Mouse (Mus musculus) MEL (cell line): ENCODE data around the gene Aqp6. TPM values are rescaled to one million over a fixed set of nuclear protein-coding genes. Genes with fewer than 3 reads are reported as not detected.

Experiments
- DNase-seq: peaks from one replicate; pipeline ENCODE4 v3.0.0; 2011; ENCODE audit warnings: low read depth, low spot score
- H3K27ac ChIP-seq: 2 replicates; pipeline ENCODE4 v1.5.1; 2012; ENCODE audit warnings: low read depth, mild to moderate bottlenecking, control low read depth, low read length, moderate library complexity; ENCODE audit not compliant: control insufficient read depth
- H3K27me3 ChIP-seq, 2 experiments: fragments of 150-350 bp in 1 of 2; sonication (generic) in 1 of 2; 2 replicates each; pipeline ENCODE4 v1.6.1; 2012; ENCODE audit warnings: low read length in 2 of 2, mild to moderate bottlenecking in 2 of 2, improper control_type of control experiment in 1 of 2, moderate library complexity in 1 of 2; ENCODE audit not compliant: insufficient read depth in 2 of 2, control insufficient read depth in 1 of 2
- H3K36me3 ChIP-seq, 2 experiments: 2 replicates each; pipeline ENCODE4 v1.6.1; 2012 to 2014; ENCODE audit warnings: low read length in 2 of 2, improper control_type of control experiment in 1 of 2, inconsistent platforms in 1 of 2, mild to moderate bottlenecking in 1 of 2; ENCODE audit not compliant: insufficient read depth in 2 of 2, control insufficient read depth in 1 of 2
- H3K4me1 ChIP-seq, 2 experiments: fragments of 150-350 bp in 1 of 2; sonication (generic) in 1 of 2; 2 replicates each; pipeline ENCODE4 v1.6.1; 2012; ENCODE audit warnings: low read length in 2 of 2, improper control_type of control experiment in 1 of 2, mild to moderate bottlenecking in 1 of 2; ENCODE audit not compliant: insufficient read depth in 2 of 2, control insufficient read depth in 1 of 2
- H3K4me3 ChIP-seq, 2 experiments: fragments of 150-350 bp in 1 of 2; sonication (generic) in 1 of 2; 2 replicates each; pipeline ENCODE4 v1.5.1; 2012; ENCODE audit warnings: low read depth in 2 of 2, low read length in 2 of 2, mild to moderate bottlenecking in 2 of 2, moderate library complexity in 2 of 2, control low read depth in 1 of 2, improper control_type of control experiment in 1 of 2; ENCODE audit not compliant: control insufficient read depth in 1 of 2, insufficient read depth in 1 of 2
- H3K79me2 ChIP-seq: 2 replicates; pipeline ENCODE4 v1.6.1; 2012; ENCODE audit warnings: mild to moderate bottlenecking, low read length, moderate library complexity; ENCODE audit not compliant: control insufficient read depth, poor library complexity, insufficient read depth
- H3K9ac ChIP-seq: 2 replicates; pipeline ENCODE4 v1.6.1; 2012; ENCODE audit warnings: low read depth, mild to moderate bottlenecking, control low read depth, low read length, moderate library complexity; ENCODE audit not compliant: control insufficient read depth, poor library complexity, severe bottlenecking
- H3K9me3 ChIP-seq: fragments of 150-350 bp; sonication (generic); replicated peaks from 2 replicates; pipeline ENCODE4 v1.6.1; 2012; ENCODE audit warnings: mild to moderate bottlenecking, low read length, improper control_type of control experiment, moderate library complexity; ENCODE audit not compliant: insufficient read depth
- CHD1 ChIP-seq: IDR thresholded peaks from 2 replicates; pipeline ENCODE4 v1.6.1; 2012; ENCODE audit warnings: low read depth, mild to moderate bottlenecking, inconsistent platforms, low read length, improper control_type of control experiment
- CHD2 ChIP-seq: IDR thresholded peaks from 2 replicates; pipeline ENCODE4 v1.6.1; 2011; ENCODE audit warnings: low read length, improper control_type of control experiment
- E2F4 ChIP-seq: IDR thresholded peaks from 2 replicates; pipeline ENCODE4 v1.6.1; 2011; ENCODE audit warnings: low read depth, low read length, improper control_type of control experiment, borderline replicate concordance
- EP300 ChIP-seq, 2 experiments: IDR thresholded peaks; 2 replicates each; pipeline ENCODE4 v1.6.1; 2011; ENCODE audit warnings: improper control_type of control experiment in 2 of 2, low read length in 2 of 2, low read depth in 1 of 2, mild to moderate bottlenecking in 1 of 2
- ETS1 ChIP-seq: IDR thresholded peaks from 2 replicates; pipeline ENCODE4 v1.6.1; 2012; ENCODE audit warnings: low read depth, mild to moderate bottlenecking, inconsistent platforms, low read length, improper control_type of control experiment, moderate library complexity
- GATA1 ChIP-seq: IDR thresholded peaks from 2 replicates; pipeline ENCODE4 v1.6.1; 2011; ENCODE audit warnings: low read depth, low read length, improper control_type of control experiment
- MAX ChIP-seq: IDR thresholded peaks from 2 replicates; pipeline ENCODE4 v1.6.1; 2011; ENCODE audit warnings: low read length, improper control_type of control experiment
- MAZ ChIP-seq: IDR thresholded peaks from 2 replicates; pipeline ENCODE4 v1.6.1; 2012; ENCODE audit warnings: low read depth, mild to moderate bottlenecking, inconsistent platforms, low read length, improper control_type of control experiment
- NELFE ChIP-seq: IDR thresholded peaks from 2 replicates; pipeline ENCODE4 v1.6.1; 2011; ENCODE audit warnings: low read depth, low read length, improper control_type of control experiment
- POLR2AphosphoS2 ChIP-seq: IDR thresholded peaks from 2 replicates; pipeline ENCODE4 v1.6.1; 2011; ENCODE audit warnings: low read length, improper control_type of control experiment
- POLR2AphosphoS5 ChIP-seq: IDR thresholded peaks from 2 replicates; pipeline ENCODE4 v1.6.1; 2012; ENCODE audit warnings: low read depth, borderline replicate concordance, mild to moderate bottlenecking, inconsistent platforms, low read length, moderate library complexity, mixed read lengths
- RAD21 ChIP-seq: IDR thresholded peaks from 2 replicates; pipeline ENCODE4 v1.6.1; 2011; ENCODE audit warnings: mild to moderate bottlenecking, low read depth, low read length, improper control_type of control experiment
- RCOR1 ChIP-seq: IDR thresholded peaks from 2 replicates; pipeline ENCODE4 v1.6.1; 2012; ENCODE audit warnings: low read depth, mild to moderate bottlenecking, inconsistent platforms, low read length, improper control_type of control experiment
- SMC3 ChIP-seq: IDR thresholded peaks from 2 replicates; pipeline ENCODE4 v1.6.1; 2011; ENCODE audit warnings: low read depth, low read length, improper control_type of control experiment
- USF2 ChIP-seq, 2 experiments: IDR thresholded peaks; 2 replicates each; pipeline ENCODE4 v1.6.1; 2011 to 2012; ENCODE audit warnings: improper control_type of control experiment in 2 of 2, low read length in 2 of 2, borderline replicate concordance in 1 of 2, inconsistent platforms in 1 of 2, low read depth in 1 of 2, mild to moderate bottlenecking in 1 of 2; ENCODE audit not compliant: insufficient read depth in 1 of 2
- ZKSCAN1 ChIP-seq: IDR thresholded peaks from 2 replicates; pipeline ENCODE4 v1.6.1; 2012; ENCODE audit warnings: low read depth, mild to moderate bottlenecking, inconsistent platforms, low read length, improper control_type of control experiment, moderate library complexity
- ZMIZ1 ChIP-seq: IDR thresholded peaks from 2 replicates; pipeline ENCODE4 v1.6.1; 2012; ENCODE audit warnings: low read depth, mild to moderate bottlenecking, inconsistent platforms, low read length, improper control_type of control experiment, moderate library complexity
- polyA plus RNA-seq, 2 experiments: library from polyadenylated mRNA; stranded (reverse) in 1 of 2; unstranded in 1 of 2; fragments of >175 nt in 1 of 2; fragments of >200 nt in 1 of 2; gene quantifications; 2 replicates each; pipeline versions ENCODE4 v1.2.1 to v1.2.4; 2012; ENCODE audit warnings: low replicate concordance in 2 of 2, low read depth in 1 of 2; ENCODE audit not compliant: insufficient read length in 2 of 2, insufficient read depth in 1 of 2, missing spikeins in 1 of 2
- total RNA-seq: library from RNA; depleted of rRNA; stranded (reverse); fragments of 300-350 nt; gene quantifications from 2 replicates; pipeline ENCODE4 v1.2.3, GENCODE M21; 2012

Aqp6 gene
- total and polyA plus RNA-seq, 3 experiments = not detected

DNA sequence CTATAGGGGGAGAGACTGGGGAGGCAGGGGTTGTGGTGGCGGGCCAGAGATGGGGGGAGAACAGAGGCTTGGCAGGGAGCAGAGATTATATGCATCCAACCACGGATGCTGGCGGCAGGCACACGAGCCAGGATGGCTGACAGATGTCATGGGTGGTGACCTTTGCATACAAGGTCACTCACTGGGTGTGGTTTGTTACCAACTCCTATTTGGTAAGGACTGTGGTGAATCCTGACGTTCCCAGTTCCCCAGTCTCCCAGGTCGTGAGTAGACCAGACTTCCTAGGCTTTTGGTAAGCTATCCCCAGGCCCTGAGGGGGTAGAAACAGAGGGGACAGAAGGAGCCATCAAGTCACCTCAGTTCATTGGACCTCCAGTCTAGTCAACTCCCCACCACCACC, 32.5 kb upstream of the Aqp6 start:
- Histone ChIP-seq H3K9ac (no peak overlapping the region), H3K4me3 (no peak overlapping the region), H3K27ac (no peak overlapping the region), H3K4me1 (no peaks in the 10 kb centered on the region), H3K36me3 (no peaks in the 10 kb centered on the region), H3K27me3 (peaks cover 12 to 21% of the 10 kb centered on the region in 2 experiments), H3K9me3 (no peaks in the 10 kb centered on the region), H3K79me2 (no peaks in the 10 kb centered on the region)
- TF ChIP-seq GATA1 (no peak), USF2 (IDR thresholded peaks at IDR 0.05; ENCODE audit: borderline replicate concordance in 1 of 2, insufficient read depth in 1 of 2, low read depth in 1 of 2, low read length in 2 of 2) (no peak), MAX (no peak), POLR2AphosphoS2 (no peak), CHD1 (no peak), E2F4 (no peak), POLR2AphosphoS5 (no peak), RAD21 (no peak), EP300 (IDR thresholded peaks at IDR 0.05; ENCODE audit: low read depth in 1 of 2, low read length in 2 of 2) (no peak), MAZ (no peak), CHD2 (no peak)
- DNase-seq = no peak

- Histone ChIP-seq H3K4me1 (no peaks in the 10 kb centered on the region), H3K4me3 (no peak overlapping the region), H3K27me3 (peaks cover 12 to 21% of the 10 kb centered on the region in 2 experiments), H3K9ac (no peak overlapping the region), H3K36me3 (no peaks in the 10 kb centered on the region), H3K79me2 (no peaks in the 10 kb centered on the region), H3K9me3 (no peaks in the 10 kb centered on the region), H3K27ac (no peak overlapping the region)
- DNase-seq = no peak
- TF ChIP-seq SMC3 (no peak), RCOR1 (no peak), ZMIZ1 (no peak), ZKSCAN1 (no peak), POLR2AphosphoS5 (no peak), NELFE (no peak), ETS1 (no peak), POLR2AphosphoS2 (no peak)
Measured at GRCm38 (mm10) chr15:99569123-99569522, 32.1 kb upstream of the Aqp6 start.
